ENCODE assay signal across 8 mouse cellular contexts in the genomic region with DNA sequence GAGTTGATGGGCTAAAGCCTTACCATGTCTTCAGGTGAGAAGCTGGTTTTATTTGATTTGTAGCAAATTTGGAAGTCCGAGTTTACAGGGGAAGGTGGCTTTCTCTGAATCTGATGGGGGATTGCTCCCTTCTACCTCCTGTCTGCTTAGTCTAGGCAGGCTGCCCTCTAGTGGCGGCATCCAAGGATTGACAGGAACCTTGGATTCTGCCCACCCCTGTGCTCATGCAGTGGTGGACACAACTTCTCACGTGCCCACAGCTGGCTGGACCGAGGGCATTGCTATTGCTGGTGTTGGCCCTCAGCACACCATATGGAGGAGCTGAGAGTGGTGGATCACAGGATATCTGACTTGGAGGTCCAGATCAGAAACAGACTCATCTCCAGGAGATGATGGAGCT. TPM values are rescaled to one million over a fixed set of nuclear protein-coding genes. Genes with fewer than 3 reads are reported as not detected.
DNase-seq lines count a peak whose midpoint lies in the region; ATAC-seq and TF ChIP-seq lines count a peak whose summit lies in the region.
"Had no signal": no experiment of that assay in that cellular context is flagged by ENCODE, and none has a peak within 500 bp of the region (broad histone marks: within the 10 kb centered on the region; RNA-seq: fewer than 3 reads in every experiment).

No protein-coding gene starts in this region.

- WGBS in kidney, postnatal 0 days, result 36% methylated on average over 4 of the region's 4 CpGs
- 41% methylated on average over 4 of the region's 4 CpGs for WGBS in kidney, embryonic 15.5 days
- WGBS in lung, adult 2 months, result 24% methylated on average over 4 of the region's 4 CpGs

- H3K9me3 ChIP-seq in kidney, postnatal 0 days (replicated peaks; ENCODE audit: low read length), result no peaks in the 10 kb centered on the region
- H3K9me3 ChIP-seq in kidney, embryonic 15.5 days (replicated peaks), result no peaks in the 10 kb centered on the region
- no peaks in the 10 kb centered on the region for H3K9me3 ChIP-seq in G1E (replicated peaks)
- H3K9me3 ChIP-seq: limb, embryonic 15.5 days had no signal

- DNase-seq in kidney, postnatal 0 days (ENCODE audit: low spot score), result peak; percentile 74
- DNase-seq in G1E (ENCODE audit: low spot score), result peak; percentile 64
- peak; percentile 45 to 49 for DNase-seq in frontal cortex, postnatal 25 days (ENCODE audit: low spot score in 2 of 2)
- DNase-seq in lung, adult 2 months, result peak; percentile 60
- DNase-seq in right cerebral cortex, postnatal 25 days, result peak; percentile 50

- H3K27ac ChIP-seq in kidney, postnatal 0 days, result no peak overlapping the region
- no peak overlapping the region for H3K27ac ChIP-seq in kidney, embryonic 15.5 days
- no peak overlapping the region for H3K27ac ChIP-seq in bone marrow macrophage, adult 2 months (ENCODE audit: insufficient read depth, low read depth, low read length)
- H3K27ac ChIP-seq: limb, embryonic 15.5 days had no signal

- no peak overlapping the region for H3K4me3 ChIP-seq in kidney, postnatal 0 days (replicated peaks; ENCODE audit: low read depth, low read length)
- no peak overlapping the region for H3K4me3 ChIP-seq in kidney, embryonic 15.5 days (replicated peaks)
- no peak overlapping the region for H3K4me3 ChIP-seq in G1E (ENCODE audit: low read depth, low read length)
- no peak overlapping the region for H3K4me3 ChIP-seq in bone marrow macrophage, adult 2 months (ENCODE audit: insufficient read depth, low read length)
- H3K4me3 ChIP-seq in lung, adult 2 months (replicated peaks; ENCODE audit: extremely low read depth, low read depth, low read length), result no peak overlapping the region
- H3K4me3 ChIP-seq: limb, embryonic 15.5 days had no signal

- ATAC-seq in kidney, postnatal 0 days (replicated peaks; ENCODE audit: low FRiP score, low read depth), result 0 out of 2 replicates have a peak, but pooled peaks have one; percentile 44
- ATAC-seq in kidney, embryonic 15.5 days (replicated peaks; ENCODE audit: low FRiP score), result no peak
- peak; percentile 64 for ATAC-seq in G1E (ENCODE audit: extremely low read depth, insufficient number of reproducible peaks, low FRiP score, poor library complexity, severe bottlenecking)

- peak; percentile 78 for TF ChIP-seq CTCF in kidney, postnatal 0 days (IDR thresholded peaks at IDR 0.05; ENCODE audit: low read depth)
- peak; percentile 76 for TF ChIP-seq CTCF in G1E (IDR thresholded peaks at IDR 0.05; ENCODE audit: low read depth, low read length)
- TF ChIP-seq CTCF in bone marrow macrophage, adult 2 months (IDR thresholded peaks at IDR 0.05; ENCODE audit: low read depth, low read length), result peak; percentile 76
- TF ChIP-seq CTCF in lung, adult 2 months (IDR thresholded peaks at IDR 0.05; ENCODE audit: insufficient read depth, low read length), result peak; percentile 85

- no peak overlapping the region for H3K4me2 ChIP-seq in kidney, postnatal 0 days (ENCODE audit: low read length)
- no peak overlapping the region for H3K4me2 ChIP-seq in kidney, embryonic 15.5 days
- H3K4me2 ChIP-seq: limb, embryonic 15.5 days had no signal

- TF ChIP-seq POLR2A in bone marrow macrophage, adult 2 months (IDR thresholded peaks at IDR 0.05; ENCODE audit: borderline replicate concordance, low read depth, low read length), result no peak
- TF ChIP-seq POLR2A in lung, adult 2 months (IDR thresholded peaks at IDR 0.05; ENCODE audit: borderline replicate concordance, extremely low read depth, low read depth, low read length), result no peak

- H3K4me1 ChIP-seq in kidney, postnatal 0 days (replicated peaks; ENCODE audit: insufficient read depth, low read length), result no peaks in the 10 kb centered on the region
- H3K4me1 ChIP-seq in kidney, embryonic 15.5 days, result no peaks in the 10 kb centered on the region
- peaks cover 4% of the 10 kb centered on the region; the same call in 1 of the 2 replicates for H3K4me1 ChIP-seq in G1E (ENCODE audit: insufficient read depth, low read depth, low read length)
- H3K4me1 ChIP-seq in bone marrow macrophage, adult 2 months (ENCODE audit: control insufficient read depth, insufficient read depth, low read length), result no peaks in the 10 kb centered on the region; the same call in 1 of the 2 replicates
- H3K4me1 ChIP-seq in lung, adult 2 months (ENCODE audit: control insufficient read depth, insufficient read depth, low read length), result peaks cover 5% of the 10 kb centered on the region; the same call in 1 of the 2 replicates
- H3K4me1 ChIP-seq: limb, embryonic 15.5 days had no signal

- H3K36me3 ChIP-seq in kidney, postnatal 0 days (ENCODE audit: insufficient read depth, low read length), result peaks cover 22% of the 10 kb centered on the region; the same call in 1 of the 2 replicates
- peaks cover 29% of the 10 kb centered on the region for H3K36me3 ChIP-seq in kidney, embryonic 15.5 days
- peaks cover 82% of the 10 kb centered on the region for H3K36me3 ChIP-seq in G1E (replicated peaks)

- H3K9ac ChIP-seq in kidney, postnatal 0 days (ENCODE audit: low read depth, low read length), result no peak overlapping the region
- H3K9ac ChIP-seq in kidney, embryonic 15.5 days, result no peak overlapping the region
- H3K9ac ChIP-seq: limb, embryonic 15.5 days had no signal

- H3K27me3 ChIP-seq in kidney, postnatal 0 days (ENCODE audit: insufficient read depth, low read length), result no peaks in the 10 kb centered on the region
- no peaks in the 10 kb centered on the region for H3K27me3 ChIP-seq in kidney, embryonic 15.5 days
- no peaks in the 10 kb centered on the region for H3K27me3 ChIP-seq in G1E (ENCODE audit: insufficient read depth, low read length)
- H3K27me3 ChIP-seq: limb, embryonic 15.5 days had no signal

RNA-seq across cellular contexts. Expression of a gene that starts 22.0 kb away (rescaled TPM):
- 12.7 and 14.0 TPM in 2 replicates for polyA plus RNA-seq in kidney, postnatal 0 days (2015; fragmentation: Nextera tagmentation; extraction: Ambion mirVana)
- polyA plus RNA-seq in kidney, embryonic 15.5 days (2015; fragmentation: Nextera tagmentation; extraction: Ambion mirVana), result 13.1 and 13.8 TPM in 2 replicates
- total RNA-seq in G1E (2014; fragmentation: Nextera tagmentation) (7.4 and 11.9 TPM in 2 replicates), G1E (2017) (13.6 and 16.0 TPM in 2 replicates)
- polyA plus RNA-seq in G1E (2012), result 8.8 and 11.5 TPM in 2 replicates
- polyA plus RNA-seq in bone marrow macrophage, adult 2 months (2012; ENCODE audit: insufficient read depth, insufficient read length, missing spikeins), result 37.2 and 39.8 TPM in 2 replicates
- polyA plus RNA-seq in lung, adult 2 months (2012; rRNA removed), result 31.9 and 34.7 TPM in 2 replicates

RNA-seq across cellular contexts. Expression of a gene that starts 50.3 kb away (rescaled TPM):
- polyA plus RNA-seq in kidney, postnatal 0 days (2015; fragmentation: Nextera tagmentation; extraction: Ambion mirVana), result 9.4 and 10.6 TPM in 2 replicates
- polyA plus RNA-seq in kidney, embryonic 15.5 days (2015; fragmentation: Nextera tagmentation; extraction: Ambion mirVana), result 12.1 and 12.4 TPM in 2 replicates
- total RNA-seq in G1E (2014; fragmentation: Nextera tagmentation) (0.19 TPM in 1 of 2 replicates, not detected in the other), G1E (2017) (0.06 and 0.22 TPM in 2 replicates)
- polyA plus RNA-seq in G1E (2012), result 0.01 and 0.02 TPM in 2 replicates
- polyA plus RNA-seq in bone marrow macrophage, adult 2 months (2012; ENCODE audit: insufficient read depth, insufficient read length, missing spikeins), result 103 and 111 TPM in 2 replicates
- 38.2 and 40.8 TPM in 2 replicates for polyA plus RNA-seq in lung, adult 2 months (2012; rRNA removed)

Comparison
In these comparisons a context has a peak if more than half of its experiments do, and no peak if none do; other contexts are left out.
1. RNA of a gene that starts 50.3 kb away (polyA plus RNA-seq): 103 to 111 TPM in bone marrow macrophage, adult 2 months, 38.2 to 40.8 TPM in lung, adult 2 months, 12.1 to 12.4 TPM in kidney, embryonic 15.5 days and 9.4 to 10.6 TPM in kidney, postnatal 0 days; 0.01 to 0.02 TPM in G1E; every median in the first group is over 10 times any median in the second.
2. Peak in every context shown above with its lines, with median percentiles within 50 percentile points of each other: DNase-seq and CTCF ChIP-seq.